Mouse (Mus musculus) intestine, postnatal 0 days (tissue): Measurements from ENCODE around the gene Bmper. TPM values are rescaled to one million over a fixed set of nuclear protein-coding genes. Genes with fewer than 3 reads are reported as not detected.

Experiments used
- ATAC-seq: fragments of 200-750 bp; cut with Nextera tagmentation; 2 replicates; pipeline ENCODE4 v1.8.0; 2017; ENCODE audit warnings: mild to moderate bottlenecking, moderate TSS enrichment, moderate library complexity
- H3K27ac ChIP-seq: fragments of 300-500 bp; sonication (generic); 2 replicates; pipeline ENCODE4 v1.5.1; 2014; ENCODE audit warnings: mild to moderate bottlenecking, low read depth, low read length, moderate library complexity
- H3K27me3 ChIP-seq: fragments of 300-500 bp; sonication (generic); replicated peaks from 2 replicates; pipeline ENCODE4 v1.6.1; 2014; ENCODE audit warnings: low read length, mixed read lengths; ENCODE audit not compliant: control insufficient read depth, insufficient read depth
- H3K36me3 ChIP-seq: fragments of 300-500 bp; sonication (generic); 2 replicates; pipeline ENCODE4 v1.6.1; 2014; ENCODE audit warnings: mild to moderate bottlenecking, moderate library complexity; ENCODE audit not compliant: control insufficient read depth, insufficient read depth
- H3K4me1 ChIP-seq: fragments of 300-500 bp; sonication (generic); replicated peaks from 2 replicates; pipeline ENCODE4 v1.6.1; 2014; ENCODE audit warnings: antibody characterized with exemption, low read length, mixed read lengths; ENCODE audit not compliant: control insufficient read depth, insufficient read depth
- H3K4me2 ChIP-seq: fragments of 300-500 bp; sonication (generic); replicated peaks from 2 replicates; pipeline ENCODE4 v1.6.1; 2014; ENCODE audit warnings: low read depth, mild to moderate bottlenecking, moderate library complexity
- H3K4me3 ChIP-seq: fragments of 300-500 bp; sonication (generic); 2 replicates; pipeline ENCODE4 v1.5.1; 2014; ENCODE audit warnings: low read depth, low read length
- H3K9ac ChIP-seq: fragments of 300-500 bp; sonication (generic); 2 replicates; pipeline ENCODE4 v1.6.1; 2014; ENCODE audit warnings: mild to moderate bottlenecking, low read depth, low read length
- H3K9me3 ChIP-seq: fragments of 300-500 bp; sonication (generic); 2 replicates; pipeline ENCODE4 v1.6.1; 2016; ENCODE audit warnings: mixed run types; ENCODE audit not compliant: control insufficient read depth
- CTCF ChIP-seq: sonication (generic); IDR thresholded peaks from 2 replicates; pipeline ENCODE4 v1.5.1; 2016; ENCODE audit warnings: low read depth, mild to moderate bottlenecking, control low read depth, antibody characterized with exemption, moderate library complexity
- WGBS: fragments of 180-500 bp; shearing (Covaris S2); extraction: QIAGEN DNeasy Blood & Tissue Kit; methylation state at CpG from one replicate; pipeline ENCODE4 v1.1.7; 2014; 5-methylcytosine and 5-hydroxymethylcytosine counted together
- polyA plus RNA-seq: library from polyadenylated mRNA; unstranded; fragments of >200 nt; fragmentation: Nextera tagmentation; extraction: Ambion mirVana; gene quantifications from 2 replicates; pipeline ENCODE4 v1.2.1, GENCODE M21; 2015

Bmper gene
- polyA plus RNA-seq, 1 experiment from 2014 or later: 4.1 TPM

DNA sequence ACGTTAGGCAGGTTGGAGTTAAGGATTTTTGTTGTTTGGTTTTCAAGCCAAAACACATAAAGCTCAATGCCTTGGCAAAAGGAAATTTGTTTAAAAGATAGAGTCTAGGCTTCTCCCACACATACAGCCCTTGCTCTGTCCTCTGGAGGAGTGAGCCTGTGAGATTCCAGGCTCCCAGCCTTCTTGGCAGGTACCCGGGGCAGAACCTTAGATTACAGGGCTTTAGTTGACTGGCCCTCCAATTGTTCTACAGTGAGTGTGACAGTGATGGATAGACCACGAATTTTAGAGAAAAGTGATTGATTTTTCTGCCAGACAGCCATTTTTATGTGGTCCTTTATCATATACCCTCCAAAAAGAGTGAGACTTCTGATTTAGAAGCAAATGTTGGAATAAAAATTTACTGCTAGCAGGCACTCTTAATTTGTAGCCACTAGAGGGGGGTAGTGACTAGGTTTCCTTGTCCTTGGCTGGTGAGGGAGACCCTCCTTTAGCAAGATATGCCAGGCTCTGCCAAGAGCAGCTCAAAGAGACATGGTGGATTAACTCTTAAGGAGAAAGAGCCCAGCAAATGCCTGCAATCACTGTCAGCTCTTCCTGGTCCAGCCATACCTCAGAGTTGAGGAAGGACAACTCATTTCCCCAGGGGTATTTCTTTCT, 240.2 kb downstream of the Bmper start:
- TF ChIP-seq CTCF: peak; percentile 62
- no peak overlapping the region for H3K4me2 ChIP-seq
- no peak overlapping the region for H3K4me3 ChIP-seq
- no peak overlapping the region for H3K9ac ChIP-seq
- no peaks in the 10 kb centered on the region for H3K36me3 ChIP-seq
- ATAC-seq: no peak
- H3K4me1 ChIP-seq: no peaks in the 10 kb centered on the region
- WGBS: 44% methylated on average over 3 of the region's 3 CpGs
- no peaks in the 10 kb centered on the region for H3K27me3 ChIP-seq
- no peak overlapping the region for H3K27ac ChIP-seq
- no peaks in the 10 kb centered on the region for H3K9me3 ChIP-seq

DNA sequence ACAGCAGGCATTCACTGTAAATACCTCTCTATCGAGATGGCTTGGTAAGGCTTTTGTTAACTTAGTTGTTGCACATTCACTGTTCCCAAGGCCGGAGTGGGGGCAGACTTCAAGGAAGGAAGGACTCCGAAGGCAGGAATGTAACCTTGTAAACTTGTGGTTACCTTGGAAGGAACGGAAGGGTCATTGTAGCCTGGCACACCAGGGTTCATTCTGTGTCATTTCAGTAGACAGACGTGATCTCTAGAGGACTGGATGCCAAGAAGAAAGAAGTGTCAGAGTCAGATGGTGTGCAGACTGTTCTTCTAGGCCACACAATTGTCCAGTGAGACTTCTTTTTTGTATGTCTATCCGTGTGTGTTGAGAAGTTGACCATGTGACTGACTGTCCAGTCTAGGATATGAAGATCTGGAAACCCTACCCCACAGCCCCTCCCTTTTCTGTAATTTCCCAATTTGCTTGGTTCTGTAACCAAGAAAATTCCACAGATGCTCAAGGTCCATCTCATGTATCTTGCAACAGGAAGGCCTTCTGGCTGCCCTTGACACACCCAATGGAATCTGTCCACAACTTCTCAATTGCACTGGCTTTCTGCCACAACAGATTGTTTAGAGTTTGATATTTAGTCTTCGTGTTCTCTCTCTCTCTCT, 242.2 kb downstream of the Bmper start:
- whole genome bisulfite sequencing: 69% methylated on average over 7 of the region's 7 CpGs
- no peak overlapping the region for H3K4me2 ChIP-seq
- H3K36me3 ChIP-seq: no peaks in the 10 kb centered on the region
- no peaks in the 10 kb centered on the region for H3K27me3 ChIP-seq
- H3K4me1 ChIP-seq: no peaks in the 10 kb centered on the region
- no peaks in the 10 kb centered on the region for H3K9me3 ChIP-seq
- H3K4me3 ChIP-seq: no peak overlapping the region
- no peak overlapping the region for H3K9ac ChIP-seq
- no peak overlapping the region for H3K27ac ChIP-seq
- no peak for ATAC-seq
- no peak for TF ChIP-seq CTCF

DNA sequence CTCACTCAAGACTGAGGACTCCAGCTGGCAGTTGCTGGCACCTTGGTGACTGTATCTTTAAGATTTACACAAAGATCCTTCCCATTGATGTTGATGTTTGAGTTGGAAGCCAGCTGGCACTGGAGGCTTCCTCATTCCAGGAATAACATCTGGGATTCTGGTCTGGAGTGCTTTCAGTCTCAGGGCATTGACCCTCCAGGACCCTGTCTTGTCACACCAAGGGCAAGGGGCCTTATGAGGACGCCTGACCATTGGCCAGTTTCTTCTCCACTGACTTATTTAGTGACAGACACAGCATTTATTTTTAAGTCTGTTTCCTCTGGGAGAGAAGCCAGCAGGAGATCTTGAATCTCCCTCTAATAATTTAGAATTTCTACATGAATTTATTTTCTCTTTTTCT, 247.0 kb downstream of the Bmper start:
- no peaks in the 10 kb centered on the region for H3K9me3 ChIP-seq
- no peak for TF ChIP-seq CTCF
- no peak overlapping the region for H3K4me2 ChIP-seq
- 59% methylated on average over 1 of the region's 1 CpGs for WGBS
- H3K27me3 ChIP-seq: no peaks in the 10 kb centered on the region
- no peak for ATAC-seq
- no peaks in the 10 kb centered on the region for H3K36me3 ChIP-seq
- H3K4me3 ChIP-seq: no peak overlapping the region
- H3K4me1 ChIP-seq: no peaks in the 10 kb centered on the region
- H3K9ac ChIP-seq: no peak overlapping the region
- H3K27ac ChIP-seq: no peak overlapping the region

DNA sequence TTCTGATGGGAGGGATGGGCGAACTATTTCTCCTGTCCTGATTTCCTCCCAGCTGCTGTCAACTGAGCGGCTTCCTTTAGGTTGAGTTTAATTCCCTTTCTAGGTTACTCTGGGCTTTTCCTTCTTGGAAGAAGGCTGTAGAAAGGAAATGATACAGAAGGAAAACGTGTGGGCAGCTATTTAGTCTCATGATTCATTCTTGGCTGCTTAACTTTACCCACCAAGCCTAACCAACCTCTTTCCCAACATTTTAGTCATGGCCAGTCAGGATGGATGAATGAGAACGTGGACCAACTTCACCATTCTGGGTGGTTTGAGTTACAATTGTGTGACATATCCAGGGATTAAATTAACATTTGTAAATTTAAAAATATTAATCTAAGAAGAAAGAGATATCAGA, 263.0 kb downstream of the Bmper start:
- no peaks in the 10 kb centered on the region for H3K4me1 ChIP-seq
- no peaks in the 10 kb centered on the region for H3K36me3 ChIP-seq
- H3K4me2 ChIP-seq: no peak overlapping the region
- ATAC-seq: no peak
- no peak overlapping the region for H3K27ac ChIP-seq
- no peak for TF ChIP-seq CTCF
- no peaks in the 10 kb centered on the region for H3K9me3 ChIP-seq
- no peak overlapping the region for H3K4me3 ChIP-seq
- no peaks in the 10 kb centered on the region for H3K27me3 ChIP-seq
- WGBS: 68% methylated on average over 4 of the region's 4 CpGs
- H3K9ac ChIP-seq: no peak overlapping the region

DNA sequence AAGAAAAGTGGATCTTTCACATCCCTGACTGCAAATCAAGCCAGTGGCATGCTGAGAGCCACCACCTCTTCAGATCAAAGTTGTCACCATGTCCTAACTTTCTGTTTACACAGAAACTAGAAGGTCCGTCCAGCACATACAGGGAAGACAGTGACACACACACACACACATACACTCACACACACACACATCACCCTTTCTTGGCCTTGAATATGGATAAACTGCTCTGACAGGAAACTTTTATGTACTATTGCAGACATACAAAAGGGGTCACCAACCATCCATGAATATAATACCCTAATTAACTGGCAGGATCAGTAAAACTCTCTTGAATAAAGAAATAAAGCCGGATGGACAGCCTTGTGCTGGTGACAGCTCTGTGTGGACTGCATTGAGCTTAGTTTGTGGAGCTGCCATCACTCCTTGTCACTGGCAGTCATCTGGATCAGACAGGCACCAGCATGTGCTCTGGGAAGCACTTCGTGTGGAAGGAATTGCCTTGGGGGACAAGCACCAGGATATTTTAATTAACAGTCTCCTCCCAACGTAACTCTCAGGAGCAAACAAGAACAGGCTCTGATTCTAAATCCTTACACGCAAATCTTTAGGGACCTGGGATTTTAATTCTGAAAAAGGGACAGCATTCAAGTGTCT, 264.0 kb downstream of the Bmper start:
- Histone ChIP-seq H3K4me1 (no peaks in the 10 kb centered on the region), H3K4me3 (no peak overlapping the region), H3K27me3 (no peaks in the 10 kb centered on the region), H3K9ac (no peak overlapping the region), H3K27ac (no peak overlapping the region), H3K9me3 (no peaks in the 10 kb centered on the region), H3K4me2 (no peak overlapping the region), H3K36me3 (no peaks in the 10 kb centered on the region)
- TF ChIP-seq CTCF: no peak
- no peak for ATAC-seq
- WGBS: 62% methylated on average over 5 of the region's 5 CpGs

DNA sequence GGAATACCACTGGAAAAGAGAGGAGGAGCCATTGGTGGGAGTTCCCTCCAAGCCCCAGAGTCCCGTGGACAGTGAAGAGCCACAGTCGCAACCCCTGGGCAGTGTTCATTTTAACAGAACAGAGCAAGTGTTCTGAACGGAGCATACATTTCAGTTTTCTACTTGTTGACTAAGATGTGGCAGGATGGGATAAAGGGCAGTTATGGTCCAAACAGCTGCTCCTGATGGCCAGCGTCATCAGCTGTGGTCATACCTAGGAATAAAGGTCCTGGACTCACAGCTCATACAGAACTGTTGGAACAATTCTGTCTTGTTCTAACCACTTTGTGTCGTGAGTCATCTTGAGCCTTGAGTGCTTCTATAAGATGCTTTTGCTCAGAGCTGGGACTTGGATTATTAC, 265.4 kb downstream of the Bmper start:
- no peak overlapping the region for H3K4me2 ChIP-seq
- no peaks in the 10 kb centered on the region for H3K27me3 ChIP-seq
- H3K27ac ChIP-seq: no peak overlapping the region
- 87% methylated on average over 5 of the region's 5 CpGs for WGBS
- TF ChIP-seq CTCF: no peak
- no peaks in the 10 kb centered on the region for H3K9me3 ChIP-seq
- H3K4me1 ChIP-seq: no peaks in the 10 kb centered on the region
- no peaks in the 10 kb centered on the region for H3K36me3 ChIP-seq
- H3K4me3 ChIP-seq: no peak overlapping the region
- ATAC-seq: no peak
- no peak overlapping the region for H3K9ac ChIP-seq
